Mouse (Mus musculus): ENCODE results near the gene Gm3415. TPM values are rescaled to one million over a fixed set of nuclear protein-coding genes. Genes with fewer than 3 reads are reported as not detected.

Gene Gm3415
- polyA plus RNA-seq, 1 experiment from 2014 or later, result not detected

- no peak overlapping the region for H3K9ac ChIP-seq
- H3K27me3 ChIP-seq, result no peaks in the 10 kb centered on the region
- H3K36me3 ChIP-seq, result no peaks in the 10 kb centered on the region
- 86% methylated on average over 5 of the region's 5 CpGs for WGBS
- H3K4me3 ChIP-seq (replicated peaks), result no peak overlapping the region
- H3K27ac ChIP-seq, result no peak overlapping the region
- no peaks in the 10 kb centered on the region for H3K9me3 ChIP-seq (replicated peaks)
- peaks cover 13% of the 10 kb centered on the region for H3K4me1 ChIP-seq
- no peak overlapping the region for H3K4me2 ChIP-seq
- ATAC-seq (replicated peaks; ENCODE audit: low FRiP score), result no peak
Observed at GRCm38 (mm10) chr5:146606895-146607294, 51.0 kb downstream of the Gm3415 start.

- H3K4me3 ChIP-seq (replicated peaks), result no peak overlapping the region
- no peak overlapping the region for H3K9ac ChIP-seq
- H3K27me3 ChIP-seq, result no peaks in the 10 kb centered on the region
- H3K4me1 ChIP-seq, result peaks cover 13% of the 10 kb centered on the region
- no peaks in the 10 kb centered on the region for H3K36me3 ChIP-seq
- H3K4me2 ChIP-seq, result no peak overlapping the region
- ATAC-seq (replicated peaks; ENCODE audit: low FRiP score), result no peak
- WGBS, result 66% methylated on average over 5 of the region's 5 CpGs
- no peaks in the 10 kb centered on the region for H3K9me3 ChIP-seq (replicated peaks)
- no peak overlapping the region for H3K27ac ChIP-seq
Observed at GRCm38 (mm10) chr5:146607816-146608215, 51.9 kb downstream of the Gm3415 start.

Other genes starting within 250 kb of the Gm3415 start
- gene Wasf3, start 171.2 kb upstream of the Gm3415 start, polyA plus RNA-seq (2015; fragmentation: Nextera tagmentation; extraction: Ambion mirVana), result 3.2 and 3.3 TPM in 2 replicates
- not detected in 2 replicates for gene Gm6408, start 74.2 kb upstream of the Gm3415 start, polyA plus RNA-seq (2015; fragmentation: Nextera tagmentation; extraction: Ambion mirVana)
- gene Gm6370, start 64.8 kb upstream of the Gm3415 start, polyA plus RNA-seq (2015; fragmentation: Nextera tagmentation; extraction: Ambion mirVana), result not detected in 2 replicates
- not detected in 2 replicates for gene 4930449I24Rik, start 53.7 kb upstream of the Gm3415 start, polyA plus RNA-seq (2015; fragmentation: Nextera tagmentation; extraction: Ambion mirVana)
- gene Gm3402, start 42.0 kb upstream of the Gm3415 start, polyA plus RNA-seq (2015; fragmentation: Nextera tagmentation; extraction: Ambion mirVana), result not detected in 2 replicates
- not detected in 2 replicates for gene Gm3404, start 30.3 kb upstream of the Gm3415 start, polyA plus RNA-seq (2015; fragmentation: Nextera tagmentation; extraction: Ambion mirVana)
- gene Gm3409, start 18.5 kb upstream of the Gm3415 start, polyA plus RNA-seq (2015; fragmentation: Nextera tagmentation; extraction: Ambion mirVana), result not detected in 2 replicates
- 0.57 and 0.58 TPM in 2 replicates for gene Gpr12, start 29.1 kb downstream of the Gm3415 start, polyA plus RNA-seq (2015; fragmentation: Nextera tagmentation; extraction: Ambion mirVana)
- 21.2 and 21.7 TPM in 2 replicates for gene Usp12, start 238.9 kb downstream of the Gm3415 start, polyA plus RNA-seq (2015; fragmentation: Nextera tagmentation; extraction: Ambion mirVana)